Mouse (Mus musculus): Measurements from ENCODE around the gene Slc39a11.

- TF ChIP-seq TAL1 (IDR thresholded peaks at IDR 0.05; ENCODE audit: low read length), result no peak
- no peak for TF ChIP-seq GATA1 (IDR thresholded peaks at IDR 0.05; ENCODE audit: low read length)
Measured at GRCm38 (mm10) chr11:113409121-113409520, 240.8 kb downstream of the Slc39a11 start.
